Mouse (Mus musculus): ENCODE measurements around the gene Dcun1d2. TPM values are rescaled to one million over a fixed set of nuclear protein-coding genes. Genes with fewer than 3 reads are reported as not detected.

The Dcun1d2 gene
- total and polyA plus RNA-seq, 2 experiments: 10.7 to 13.1 TPM

- Histone ChIP-seq H3K9ac (ENCODE audit: low read depth, low read length) (no peak overlapping the region), H3K27ac (replicated peaks; ENCODE audit: insufficient read depth, low read depth, low read length) (no peak overlapping the region), H3K27me3 (ENCODE audit: control insufficient read depth, insufficient read depth, low read length) (no peaks in the 10 kb centered on the region), H3K79me2 (ENCODE audit: control insufficient read depth, insufficient read depth, low read length) (no peaks in the 10 kb centered on the region), H3K4me3 (ENCODE audit: insufficient read depth, low read depth, low read length) (no peak overlapping the region), H3K36me3 (ENCODE audit: control insufficient read depth, insufficient read depth, low read length) (no peaks in the 10 kb centered on the region), H3K4me1 (ENCODE audit: control insufficient read depth, insufficient read depth, low read length) (peaks cover 8% of the 10 kb centered on the region; the same call in 1 of the 2 replicates)
- no peak for TF ChIP-seq POLR2A (IDR thresholded peaks at IDR 0.05; ENCODE audit: extremely low read depth, insufficient read depth, low read length)
- WGBS: 92% methylated on average over 9 of the region's 9 CpGs
- DNase-seq (ENCODE audit: extremely low read depth, low read depth, low spot score): no peak
Measured at GRCm38 (mm10) chr8:13240055-13240454, 47.9 kb downstream of the Dcun1d2 start.

- H3K4me1 ChIP-seq (ENCODE audit: control insufficient read depth, insufficient read depth, low read length): no peaks in the 10 kb centered on the region
- DNase-seq (ENCODE audit: extremely low read depth, low read depth, low spot score): no peak
- no peak for TF ChIP-seq POLR2A (IDR thresholded peaks at IDR 0.05; ENCODE audit: extremely low read depth, insufficient read depth, low read length)
- TF ChIP-seq CTCF (IDR thresholded peaks at IDR 0.05; ENCODE audit: low read depth, low read length): no peak
- no peaks in the 10 kb centered on the region for H3K79me2 ChIP-seq (ENCODE audit: control insufficient read depth, insufficient read depth, low read length)
- H3K36me3 ChIP-seq (ENCODE audit: control insufficient read depth, insufficient read depth, low read length): no peaks in the 10 kb centered on the region
- no peak overlapping the region for H3K9ac ChIP-seq (ENCODE audit: low read depth, low read length)
- no peaks in the 10 kb centered on the region for H3K27me3 ChIP-seq (ENCODE audit: control insufficient read depth, insufficient read depth, low read length)
- WGBS: 87% methylated on average over 13 of the region's 13 CpGs
- no peak overlapping the region for H3K27ac ChIP-seq (replicated peaks; ENCODE audit: insufficient read depth, low read depth, low read length)
- H3K4me3 ChIP-seq (ENCODE audit: insufficient read depth, low read depth, low read length): no peak overlapping the region
Measured at GRCm38 (mm10) chr8:13234803-13235202, 53.1 kb downstream of the Dcun1d2 start.

GRCm38 (mm10) chr8:13230471-13230870 lies 57.5 kb downstream of the Dcun1d2 start:
- no peaks in the 10 kb centered on the region for H3K79me2 ChIP-seq (ENCODE audit: control insufficient read depth, insufficient read depth, low read length)
- no peak overlapping the region for H3K27ac ChIP-seq (replicated peaks; ENCODE audit: insufficient read depth, low read depth, low read length)
- TF ChIP-seq CTCF (IDR thresholded peaks at IDR 0.05; ENCODE audit: low read depth, low read length) (no peak), POLR2A (IDR thresholded peaks at IDR 0.05; ENCODE audit: extremely low read depth, insufficient read depth, low read length) (no peak)
- H3K4me3 ChIP-seq (ENCODE audit: insufficient read depth, low read depth, low read length): no peak overlapping the region
- no peaks in the 10 kb centered on the region for H3K4me1 ChIP-seq (ENCODE audit: control insufficient read depth, insufficient read depth, low read length)
- 84% methylated on average over 4 of the region's 4 CpGs for WGBS
- DNase-seq (ENCODE audit: extremely low read depth, low read depth, low spot score): no peak
- no peaks in the 10 kb centered on the region for H3K36me3 ChIP-seq (ENCODE audit: control insufficient read depth, insufficient read depth, low read length)
- no peaks in the 10 kb centered on the region; the same call in 1 of the 2 replicates for H3K27me3 ChIP-seq (ENCODE audit: control insufficient read depth, insufficient read depth, low read length)
- no peak overlapping the region for H3K9ac ChIP-seq (ENCODE audit: low read depth, low read length)

GRCm38 (mm10) chr8:13229802-13230201 lies 58.1 kb downstream of the Dcun1d2 start:
- Histone ChIP-seq H3K4me3 (ENCODE audit: insufficient read depth, low read depth, low read length) (no peak overlapping the region), H3K36me3 (ENCODE audit: control insufficient read depth, insufficient read depth, low read length) (no peaks in the 10 kb centered on the region), H3K27ac (replicated peaks; ENCODE audit: insufficient read depth, low read depth, low read length) (no peak overlapping the region), H3K4me1 (ENCODE audit: control insufficient read depth, insufficient read depth, low read length) (no peaks in the 10 kb centered on the region), H3K27me3 (ENCODE audit: control insufficient read depth, insufficient read depth, low read length) (no peaks in the 10 kb centered on the region; the same call in 1 of the 2 replicates), H3K79me2 (ENCODE audit: control insufficient read depth, insufficient read depth, low read length) (no peaks in the 10 kb centered on the region), H3K9ac (ENCODE audit: low read depth, low read length) (no peak overlapping the region)
- 82% methylated on average over 12 of the region's 12 CpGs for WGBS
- no peak for DNase-seq (ENCODE audit: extremely low read depth, low read depth, low spot score)
- TF ChIP-seq CTCF (IDR thresholded peaks at IDR 0.05; ENCODE audit: low read depth, low read length) (no peak), POLR2A (IDR thresholded peaks at IDR 0.05; ENCODE audit: extremely low read depth, insufficient read depth, low read length) (no peak)

- no peak for DNase-seq (ENCODE audit: extremely low read depth, low read depth, low spot score)
- H3K9ac ChIP-seq (ENCODE audit: low read depth, low read length): no peak overlapping the region
- no peaks in the 10 kb centered on the region for H3K79me2 ChIP-seq (ENCODE audit: control insufficient read depth, insufficient read depth, low read length)
- TF ChIP-seq CTCF (IDR thresholded peaks at IDR 0.05; ENCODE audit: low read depth, low read length) (no peak), POLR2A (IDR thresholded peaks at IDR 0.05; ENCODE audit: extremely low read depth, insufficient read depth, low read length) (no peak)
- H3K27ac ChIP-seq (replicated peaks; ENCODE audit: insufficient read depth, low read depth, low read length): no peak overlapping the region
- 61% methylated on average over 9 of the region's 9 CpGs for WGBS
- H3K27me3 ChIP-seq (ENCODE audit: control insufficient read depth, insufficient read depth, low read length): no peaks in the 10 kb centered on the region; the same call in 1 of the 2 replicates
- H3K4me1 ChIP-seq (ENCODE audit: control insufficient read depth, insufficient read depth, low read length): no peaks in the 10 kb centered on the region
- H3K36me3 ChIP-seq (ENCODE audit: control insufficient read depth, insufficient read depth, low read length): no peaks in the 10 kb centered on the region
- H3K4me3 ChIP-seq (ENCODE audit: insufficient read depth, low read depth, low read length): no peak overlapping the region
Measured at GRCm38 (mm10) chr8:13228923-13229610, 58.9 kb downstream of the Dcun1d2 start.

- WGBS: 63% methylated on average over 3 of the region's 3 CpGs
- H3K27me3 ChIP-seq (ENCODE audit: control insufficient read depth, insufficient read depth, low read length): no peaks in the 10 kb centered on the region; the same call in 1 of the 2 replicates
Measured at GRCm38 (mm10) chr8:13227184-13227583, 60.7 kb downstream of the Dcun1d2 start.

More at GRCm38 (mm10) chr8:13227184-13227583, 60.7 kb downstream of the Dcun1d2 start:
- Histone ChIP-seq H3K27ac (replicated peaks; ENCODE audit: insufficient read depth, low read depth, low read length) (no peak overlapping the region), H3K9ac (ENCODE audit: low read depth, low read length) (no peak overlapping the region), H3K36me3 (ENCODE audit: control insufficient read depth, insufficient read depth, low read length) (no peaks in the 10 kb centered on the region), H3K4me1 (ENCODE audit: control insufficient read depth, insufficient read depth, low read length) (no peaks in the 10 kb centered on the region), H3K79me2 (ENCODE audit: control insufficient read depth, insufficient read depth, low read length) (no peaks in the 10 kb centered on the region), H3K4me3 (ENCODE audit: insufficient read depth, low read depth, low read length) (no peak overlapping the region)
- DNase-seq (ENCODE audit: extremely low read depth, low read depth, low spot score): no peak
- TF ChIP-seq CTCF (IDR thresholded peaks at IDR 0.05; ENCODE audit: low read depth, low read length): no peak
- TF ChIP-seq POLR2A (IDR thresholded peaks at IDR 0.05; ENCODE audit: extremely low read depth, insufficient read depth, low read length): no peak
